10 mouse cellular contexts compared by ENCODE assay signal in the genomic region with DNA sequence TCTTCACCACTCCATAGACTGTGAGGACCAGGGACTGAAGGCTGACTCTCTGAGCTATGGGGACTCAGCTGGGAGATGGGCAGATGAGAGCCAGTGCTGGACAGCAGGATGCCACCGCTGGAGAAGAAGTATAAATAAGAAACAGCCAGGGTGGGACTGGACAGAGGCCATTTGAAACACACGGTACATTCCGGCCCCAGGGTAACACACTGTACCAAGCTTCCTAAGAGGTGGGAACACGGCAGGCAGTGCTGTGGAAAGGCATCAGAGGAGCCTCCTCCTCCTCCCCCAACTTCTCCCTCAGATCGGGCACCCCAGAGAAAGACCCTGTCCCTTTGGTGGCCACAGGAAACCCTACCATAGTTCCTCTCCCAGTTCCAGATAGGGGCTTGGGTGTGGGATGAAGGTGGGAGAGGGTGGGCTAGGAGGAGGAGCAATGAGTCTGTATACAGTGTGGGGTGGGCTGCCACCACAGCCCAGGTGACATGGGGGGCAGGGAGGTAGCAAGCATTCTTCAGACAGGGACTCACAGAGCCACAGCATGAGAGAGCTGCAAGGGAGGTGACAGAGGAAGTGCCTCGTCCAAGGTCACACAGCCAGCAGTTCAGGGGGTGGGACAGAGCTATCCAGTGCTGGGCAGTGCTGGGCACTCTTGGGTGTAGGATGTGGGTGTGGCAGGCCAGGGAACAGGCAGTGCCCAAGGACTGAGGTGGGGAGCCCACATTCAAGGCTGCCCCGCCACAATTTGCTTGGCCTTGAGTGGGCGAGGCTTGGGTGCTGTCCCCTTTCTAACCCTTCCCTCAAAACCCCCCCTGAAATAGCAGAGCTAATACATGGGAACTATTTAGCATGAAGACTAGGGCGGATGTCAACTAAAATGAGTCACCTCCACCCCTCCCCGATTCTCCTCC. TPM values are rescaled to one million over a fixed set of nuclear protein-coding genes. Genes with fewer than 3 reads are reported as not detected.
DNase-seq lines count a peak whose midpoint lies in the region; ATAC-seq and TF ChIP-seq lines count a peak whose summit lies in the region.
"Had no signal": no experiment of that assay in that cellular context is flagged by ENCODE, and none has a peak within 500 bp of the region (broad histone marks: within the 10 kb centered on the region; RNA-seq: fewer than 3 reads in every experiment).

No protein-coding gene starts in this region.

- peak overlapping the region; percentile 98 for H3K27ac ChIP-seq in liver, postnatal 0 days (ENCODE audit: low read depth)
- no peak overlapping the region for H3K27ac ChIP-seq in midbrain, embryonic 13.5 days
- H3K27ac ChIP-seq in embryonic facial prominence, embryonic 10.5 days (replicated peaks): no peak overlapping the region

- H3K9me3 ChIP-seq in liver, postnatal 0 days (ENCODE audit: low read length): no peaks in the 10 kb centered on the region
- H3K9me3 ChIP-seq in midbrain, embryonic 13.5 days: no peaks in the 10 kb centered on the region
- H3K9me3 ChIP-seq in embryonic facial prominence, embryonic 10.5 days: no peaks in the 10 kb centered on the region

- TF ChIP-seq EP300 in liver, postnatal 0 days (IDR thresholded peaks at IDR 0.05; ENCODE audit: low read depth): no peak

- no peak overlapping the region for H3K4me3 ChIP-seq in liver, postnatal 0 days (ENCODE audit: low read depth, low read length)
- no peak overlapping the region for H3K4me3 ChIP-seq in midbrain, embryonic 13.5 days (replicated peaks)
- H3K4me3 ChIP-seq in embryonic facial prominence, embryonic 10.5 days: no peak overlapping the region

- H3K36me3 ChIP-seq in liver, postnatal 0 days (replicated peaks; ENCODE audit: insufficient read depth, low read length): no peaks in the 10 kb centered on the region
- H3K36me3 ChIP-seq in midbrain, embryonic 13.5 days: no peaks in the 10 kb centered on the region
- no peaks in the 10 kb centered on the region for H3K36me3 ChIP-seq in embryonic facial prominence, embryonic 10.5 days (replicated peaks)

- 39% methylated on average over 10 of the region's 10 CpGs for whole genome bisulfite sequencing in liver, postnatal 0 days (ENCODE audit: insufficient replicate concordance)
- 76% methylated on average over 10 of the region's 10 CpGs for WGBS in midbrain, embryonic 13.5 days
- 67% methylated on average over 10 of the region's 10 CpGs for WGBS in embryonic facial prominence, embryonic 10.5 days

- H3K4me2 ChIP-seq in liver, postnatal 0 days (ENCODE audit: low read depth, low read length): peak overlapping the region; percentile 22; the same call in 1 of the 2 replicates
- no peak overlapping the region for H3K4me2 ChIP-seq in midbrain, embryonic 13.5 days (replicated peaks)

- no peak for ATAC-seq in liver, postnatal 0 days
- no peak for ATAC-seq in midbrain, embryonic 13.5 days

- H3K4me1 ChIP-seq in liver, postnatal 0 days (ENCODE audit: insufficient read depth): peaks cover 75% of the 10 kb centered on the region
- H3K4me1 ChIP-seq in midbrain, embryonic 13.5 days (replicated peaks): peaks cover 26% of the 10 kb centered on the region
- peaks cover 70% of the 10 kb centered on the region for H3K4me1 ChIP-seq in embryonic facial prominence, embryonic 10.5 days

- TF ChIP-seq CTCF in liver, postnatal 0 days (IDR thresholded peaks at IDR 0.05; ENCODE audit: low read depth): no peak

- H3K27me3 ChIP-seq in liver, postnatal 0 days (ENCODE audit: insufficient read depth, low read length): no peaks in the 10 kb centered on the region
- peaks cover 44% of the 10 kb centered on the region for H3K27me3 ChIP-seq in midbrain, embryonic 13.5 days
- peaks cover 83% of the 10 kb centered on the region for H3K27me3 ChIP-seq in embryonic facial prominence, embryonic 10.5 days (replicated peaks; ENCODE audit: low read depth, poor library complexity, severe bottlenecking)

- DNase-seq in kidney, adult 9 months: peak; percentile 66
- no peak for DNase-seq in kidney, postnatal 4 days
- DNase-seq in adrenal gland, postnatal 36 days: peak; percentile 67 to 75
- DNase-seq in liver, postnatal 0 days: peak; percentile 59
- DNase-seq in thymus, adult 18-20 months: peak; percentile 59 to 72
- no peak for DNase-seq in embryonic facial prominence, embryonic 10.5 days (ENCODE audit: low spot score)
- no peak for DNase-seq in adipocyte (ENCODE audit: low spot score)

- peak overlapping the region; percentile 8; the same call in 1 of the 2 replicates for H3K9ac ChIP-seq in liver, postnatal 0 days (replicated peaks)
- no peak overlapping the region for H3K9ac ChIP-seq in midbrain, embryonic 13.5 days (replicated peaks)

RNA-seq across cellular contexts. Expression of a gene that starts 1.6 kb away (rescaled TPM):
- 100 to 1,000 TPM in 1 of 2 experiments, 10 to 100 TPM in 1; 52.5 to 126 TPM for total RNA-seq in adrenal gland, postnatal 36 days (2021)
- 25.9 and 29.0 TPM in 2 replicates for polyA plus RNA-seq in liver, postnatal 0 days (2015; fragmentation: Nextera tagmentation; extraction: Ambion mirVana)
- 30.0 and 30.9 TPM in 2 replicates for polyA plus RNA-seq in midbrain, embryonic 13.5 days (2015; fragmentation: Nextera tagmentation; extraction: Ambion mirVana)
- polyA plus RNA-seq in embryonic facial prominence, embryonic 10.5 days (2016; fragmentation: Nextera tagmentation; extraction: Ambion mirVana): 32.0 and 32.8 TPM in 2 replicates

RNA-seq across cellular contexts. Expression of a gene that starts 14.9 kb away (rescaled TPM):
- total RNA-seq in adrenal gland, postnatal 36 days (2021): not detected
- not detected in 2 replicates for polyA plus RNA-seq in liver, postnatal 0 days (2015; fragmentation: Nextera tagmentation; extraction: Ambion mirVana)
- polyA plus RNA-seq in midbrain, embryonic 13.5 days (2015; fragmentation: Nextera tagmentation; extraction: Ambion mirVana): not detected in 2 replicates
- not detected in 2 replicates for polyA plus RNA-seq in embryonic facial prominence, embryonic 10.5 days (2016; fragmentation: Nextera tagmentation; extraction: Ambion mirVana)
- total RNA-seq: adrenal gland, adult 18-20 months had no signal
- polyA plus RNA-seq: intestine, embryonic 14.5 days had no signal

RNA-seq across cellular contexts. Expression of a gene that starts 33.5 kb away (rescaled TPM):
- not detected for total RNA-seq in adrenal gland, postnatal 36 days (2021)
- polyA plus RNA-seq in liver, postnatal 0 days (2015; fragmentation: Nextera tagmentation; extraction: Ambion mirVana): not detected in 2 replicates
- polyA plus RNA-seq in midbrain, embryonic 13.5 days (2015; fragmentation: Nextera tagmentation; extraction: Ambion mirVana): not detected in 2 replicates
- polyA plus RNA-seq in embryonic facial prominence, embryonic 10.5 days (2016; fragmentation: Nextera tagmentation; extraction: Ambion mirVana): not detected in 2 replicates
- total RNA-seq: adrenal gland, adult 18-20 months had no signal
- polyA plus RNA-seq: intestine, embryonic 14.5 days had no signal

RNA-seq across cellular contexts. Expression of a gene that starts 44.9 kb away (rescaled TPM):
- total RNA-seq in adrenal gland, postnatal 36 days (2021): not detected
- polyA plus RNA-seq in liver, postnatal 0 days (2015; fragmentation: Nextera tagmentation; extraction: Ambion mirVana): 1.2 and 26.9 TPM in 2 replicates
- polyA plus RNA-seq in midbrain, embryonic 13.5 days (2015; fragmentation: Nextera tagmentation; extraction: Ambion mirVana): 0.66 and 0.71 TPM in 2 replicates
- not detected in 2 replicates for polyA plus RNA-seq in embryonic facial prominence, embryonic 10.5 days (2016; fragmentation: Nextera tagmentation; extraction: Ambion mirVana)
- total RNA-seq: adrenal gland, adult 18-20 months had no signal

RNA-seq across cellular contexts. Expression of a gene that starts 59.8 kb away (rescaled TPM):
- total RNA-seq in adrenal gland, postnatal 36 days (2021): 1 to 10 TPM; 1.3 to 1.8 TPM
- polyA plus RNA-seq in liver, postnatal 0 days (2015; fragmentation: Nextera tagmentation; extraction: Ambion mirVana): not detected in 2 replicates
- 4.1 and 4.2 TPM in 2 replicates for polyA plus RNA-seq in midbrain, embryonic 13.5 days (2015; fragmentation: Nextera tagmentation; extraction: Ambion mirVana)
- 1.1 TPM in 2 replicates for polyA plus RNA-seq in embryonic facial prominence, embryonic 10.5 days (2016; fragmentation: Nextera tagmentation; extraction: Ambion mirVana)

Comparison
In these comparisons a context has a peak if more than half of its experiments do, and no peak if none do; other contexts are left out.
1. DNase-seq: peak in kidney, adult 9 months (single experiment), adrenal gland, postnatal 36 days (2 of 2), liver, postnatal 0 days (single experiment) and thymus, adult 18-20 months (2 of 2); none in kidney, postnatal 4 days (0 of 2), embryonic facial prominence, embryonic 10.5 days (single experiment) and adipocyte (single experiment).